Mouse (Mus musculus): ENCODE measurements around the gene Mcm6.
"Not testable (repeated sequence)": the region's sequence is repeated elsewhere in the genome, so short reads cannot be mapped to it uniquely, and the experiment has no call there.

Gene Mcm6

GRCm38 (mm10) chr1:128330313-128330712 is 29.2 kb downstream of the Mcm6 start:
- DNase-seq (ENCODE audit: low spot score), result no peak

GRCm38 (mm10) chr1:128328218-128328617 is 31.2 kb downstream of the Mcm6 start, which contains the start of gene Lct:
Gene Lct (minus strand): TSS chr1:128328318.
- DNase-seq (ENCODE audit: low spot score), result no peak

GRCm38 (mm10) chr1:128327165-128327564 is 32.3 kb downstream of the Mcm6 start:
- DNase-seq (ENCODE audit: low spot score), result no peak

- no peak for DNase-seq (ENCODE audit: low spot score)
Observed at GRCm38 (mm10) chr1:128324776-128325175, 34.7 kb downstream of the Mcm6 start.

- DNase-seq (ENCODE audit: low spot score), result no peak
Observed at GRCm38 (mm10) chr1:128323026-128323643, 36.3 kb downstream of the Mcm6 start.

GRCm38 (mm10) chr1:128319266-128319665 is 40.2 kb downstream of the Mcm6 start:
- DNase-seq (ENCODE audit: low spot score), result not testable (repeated sequence)

- no peak for DNase-seq (ENCODE audit: low spot score)
Observed at GRCm38 (mm10) chr1:128314665-128315064, 44.8 kb downstream of the Mcm6 start.

- DNase-seq (ENCODE audit: low spot score), result no peak
Observed at GRCm38 (mm10) chr1:128309043-128309442, 50.4 kb downstream of the Mcm6 start.

- DNase-seq (ENCODE audit: low spot score), result no peak
Observed at GRCm38 (mm10) chr1:128303900-128304299, 55.6 kb downstream of the Mcm6 start.

GRCm38 (mm10) chr1:128295717-128296528 is 63.5 kb downstream of the Mcm6 start:
- DNase-seq (ENCODE audit: low spot score), result no peak

- DNase-seq (ENCODE audit: low spot score), result no peak
Observed at GRCm38 (mm10) chr1:128295296-128295695, 64.2 kb downstream of the Mcm6 start.

GRCm38 (mm10) chr1:128293524-128293923 is 65.9 kb downstream of the Mcm6 start:
- DNase-seq (ENCODE audit: low spot score), result no peak

GRCm38 (mm10) chr1:128290295-128290694 is 69.2 kb downstream of the Mcm6 start:
- no peak for DNase-seq (ENCODE audit: low spot score)

GRCm38 (mm10) chr1:128285136-128285535 is 74.3 kb downstream of the Mcm6 start:
- DNase-seq (ENCODE audit: low spot score), result no peak

GRCm38 (mm10) chr1:128284157-128284690 is 75.2 kb downstream of the Mcm6 start:
- DNase-seq (ENCODE audit: low spot score), result no peak

- no peak for DNase-seq (ENCODE audit: low spot score)
Observed at GRCm38 (mm10) chr1:128282924-128283323, 76.5 kb downstream of the Mcm6 start.

- no peak for DNase-seq (ENCODE audit: low spot score)
Observed at GRCm38 (mm10) chr1:128281753-128282152, 77.7 kb downstream of the Mcm6 start.

Measured in adipocyte (in vitro differentiated cells).